Mouse (Mus musculus) heart, postnatal 10 days (tissue): ENCODE results near the gene Spata18. TPM values are rescaled to one million over a fixed set of nuclear protein-coding genes. Genes with fewer than 3 reads are reported as not detected.
A peak's percentile ranks its signal among the peaks of the same experiment; 100 is the strongest.

Source experiments
- DNase-seq, 2 experiments: peaks; one replicate each; pipeline ENCODE4 v3.0.0; 2021
- intact Hi-C: fragments of 180-260 bp; cut with DNase I; formaldehyde crosslinking; loops from one replicate; pipeline ENCODE4 v1.15.1; 2025
- total RNA-seq, 2 experiments: library from RNA; stranded (reverse); gene quantifications; 2 replicates each; pipeline ENCODE4 v1.2.3; 2021

Spata18 gene
- total RNA-seq, 2 experiments from 2014 or later = 1.8 TPM

- intact Hi-C loops = no loop called here
- no peak for DNase-seq
Observed at GRCm38 (mm10) chr5:73703096-73703495, 51.9 kb downstream of the Spata18 start.

GRCm38 (mm10) chr5:73704263-73704662, 53.1 kb downstream of the Spata18 start:
- intact Hi-C loops = no loop called here
- no peak for DNase-seq

- no peak for DNase-seq
- intact Hi-C loops = no loop called here
Observed at GRCm38 (mm10) chr5:73704757-73705156, 53.6 kb downstream of the Spata18 start.

GRCm38 (mm10) chr5:73705290-73705689, 54.1 kb downstream of the Spata18 start:
- no peak for DNase-seq
- intact Hi-C loops = no loop called here

- peak; percentile 54 to 56 for DNase-seq
- intact Hi-C loops = no loop called here
Observed at GRCm38 (mm10) chr5:73712852-73713251, 61.7 kb downstream of the Spata18 start.

GRCm38 (mm10) chr5:73716941-73717340, 65.8 kb downstream of the Spata18 start:
- intact Hi-C loops = no loop called here
- no peak for DNase-seq

- intact Hi-C loops = no loop called here
- no peak for DNase-seq
Observed at GRCm38 (mm10) chr5:73721682-73722282, 70.6 kb downstream of the Spata18 start.

- peak; percentile 53 to 69 for DNase-seq
- intact Hi-C loops = no loop called here
Observed at GRCm38 (mm10) chr5:73725981-73726380, 74.8 kb downstream of the Spata18 start.

GRCm38 (mm10) chr5:73728651-73729050, 77.5 kb downstream of the Spata18 start:
- intact Hi-C loops = no loop called here
- no peak for DNase-seq

Other genes starting within 250 kb of the Spata18 start
- not detected for gene Cwh43, start 245.3 kb upstream of the Spata18 start, total RNA-seq
- gene Dcun1d4, start 170.4 kb upstream of the Spata18 start, total RNA-seq = 10 to 100 TPM; 16.6 to 19.7 TPM
- gene Lrrc66, start 18.9 kb upstream of the Spata18 start, total RNA-seq = not detected
- gene Sgcb, start 3.6 kb upstream of the Spata18 start, total RNA-seq = 10 to 100 TPM; 75.1 TPM